Mouse (Mus musculus) heart, adult 2 months (tissue): Measurements from ENCODE around the gene BC030499.

Experiments used
- CTCF ChIP-seq: fragments of 200-600 bp; IDR thresholded peaks from 2 replicates; pipeline ENCODE4 v1.8.1; 2022; ENCODE audit warnings: antibody characterized with exemption, mild to moderate bottlenecking, moderate library complexity
- EP300 ChIP-seq: fragments of 200-500 bp; IDR thresholded peaks from 2 replicates; pipeline ENCODE4 v1.6.1; 2011; ENCODE audit warnings: low read depth, low read length, control low read depth; ENCODE audit not compliant: insufficient read depth
- POLR2A ChIP-seq: fragments of 200-500 bp; IDR thresholded peaks from 2 replicates; pipeline ENCODE4 v1.6.1; 2011; ENCODE audit warnings: mild to moderate bottlenecking, low read depth, low read length, control low read depth; ENCODE audit not compliant: insufficient read depth

DNA sequence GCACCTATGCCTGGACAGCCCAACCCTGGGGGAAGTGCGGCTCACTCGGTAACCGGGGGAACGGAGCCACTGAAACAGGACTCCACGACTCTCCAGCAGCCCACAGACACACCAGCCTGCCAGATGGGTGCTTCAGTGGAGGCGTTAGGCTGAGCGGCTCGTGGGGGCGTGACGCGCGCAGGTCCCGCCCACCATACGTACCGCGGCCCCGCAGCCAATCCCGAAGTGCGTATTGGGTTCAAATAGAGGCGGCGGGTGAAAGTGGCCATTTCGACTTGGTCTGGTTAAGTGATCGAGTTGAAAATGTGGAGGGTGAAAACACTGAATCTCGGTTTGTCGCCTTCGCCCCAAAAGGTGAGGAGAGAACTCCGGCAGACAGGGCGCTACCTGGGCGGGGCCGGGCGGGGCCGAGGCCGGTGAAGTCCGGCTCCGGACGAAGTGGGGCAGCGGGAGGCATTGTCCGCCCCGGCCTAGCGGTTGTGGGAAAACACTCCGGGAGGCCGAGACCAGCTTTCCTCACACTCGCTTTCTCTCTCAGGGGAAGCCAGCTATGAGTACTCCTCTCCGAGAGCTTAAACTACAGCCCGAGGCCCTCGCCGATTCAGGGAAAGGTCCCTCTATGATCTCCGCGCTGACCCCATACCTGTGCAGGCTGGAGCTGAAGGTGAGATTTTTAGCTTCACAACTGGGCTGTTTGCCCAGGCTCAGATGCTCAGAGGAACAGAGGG, 10.9 kb downstream of the BC030499 start, which contains the start of gene Spag5:
- TF ChIP-seq CTCF: no peak
- TF ChIP-seq POLR2A: no peak
- TF ChIP-seq EP300: no peak
